Mouse (Mus musculus) erythroblast, embryonic 14.5 days (primary cell): ENCODE results near the gene Kcnv2.

Experiments used
- GATA1 ChIP-seq: IDR thresholded peaks from 2 replicates; pipeline ENCODE4 v1.6.1; 2012; ENCODE audit warnings: low read length, inconsistent platforms, mixed read lengths
- TAL1 ChIP-seq: IDR thresholded peaks from 3 replicates; pipeline ENCODE4 v1.6.1; 2012; ENCODE audit warnings: low read length, inconsistent platforms, mixed read lengths

GRCm38 (mm10) chr19:27370784-27371183, 48.4 kb downstream of the Kcnv2 start:
- no peak for TF ChIP-seq TAL1
- no peak for TF ChIP-seq GATA1
